Mouse (Mus musculus) liver, adult 2 months (tissue): Measurements from ENCODE around the gene Fam178b. TPM values are rescaled to one million over a fixed set of nuclear protein-coding genes. Genes with fewer than 3 reads are reported as not detected.
A peak's percentile ranks its signal among the peaks of the same experiment; 100 is the strongest.

Source experiments
- DNase-seq: peaks from one replicate; pipeline ENCODE4 v3.0.0-alpha.2; 2011; ENCODE audit warnings: low read depth, low spot score; ENCODE audit errors: extremely low read depth
- H3K27ac ChIP-seq: fragments of 200-500 bp; replicated peaks from 2 replicates; pipeline ENCODE4 v1.5.1; 2012; ENCODE audit warnings: low read depth, mild to moderate bottlenecking, control low read depth, inconsistent platforms, low read length; ENCODE audit not compliant: insufficient read depth
- H3K27me3 ChIP-seq: fragments of 200-500 bp; 2 replicates; pipeline ENCODE4 v1.6.1; 2012; ENCODE audit warnings: mild to moderate bottlenecking, moderate library complexity, low read length, inconsistent platforms; ENCODE audit not compliant: control insufficient read depth, insufficient read depth
- H3K36me3 ChIP-seq: fragments of 200-500 bp; 2 replicates; pipeline ENCODE4 v1.6.1; 2012; ENCODE audit warnings: low read length, inconsistent platforms; ENCODE audit not compliant: control insufficient read depth, insufficient read depth
- H3K4me1 ChIP-seq: fragments of 200-500 bp; 2 replicates; pipeline ENCODE4 v1.6.1; 2011; ENCODE audit warnings: low read length; ENCODE audit not compliant: control insufficient read depth, insufficient read depth
- H3K4me3 ChIP-seq: fragments of 200-500 bp; 2 replicates; pipeline ENCODE4 v1.5.1; 2011; ENCODE audit warnings: low read depth, mild to moderate bottlenecking, control low read depth, low read length, moderate library complexity; ENCODE audit not compliant: insufficient read depth
- H3K79me2 ChIP-seq: fragments of 200-500 bp; 2 replicates; pipeline ENCODE4 v1.6.1; 2012; ENCODE audit warnings: inconsistent platforms, mild to moderate bottlenecking, low read length, moderate library complexity; ENCODE audit not compliant: control insufficient read depth, insufficient read depth
- H3K9ac ChIP-seq: fragments of 200-500 bp; 2 replicates; pipeline ENCODE4 v1.6.1; 2012; ENCODE audit warnings: low read depth, mild to moderate bottlenecking, control low read depth, inconsistent platforms, low read length
- CTCF ChIP-seq: fragments of 200-500 bp; IDR thresholded peaks from 2 replicates; pipeline ENCODE4 v1.5.1; 2011; ENCODE audit warnings: low read depth, low read length, control low read depth
- POLR2A ChIP-seq: fragments of 200-500 bp; IDR thresholded peaks from 2 replicates; pipeline ENCODE4 v1.6.1; 2011; ENCODE audit warnings: low read length, control low read depth; ENCODE audit not compliant: insufficient read depth; ENCODE audit errors: extremely low read depth
- WGBS: fragments of 180-500 bp; shearing (Covaris S2); methylation state at CpG from one replicate; pipeline ENCODE4 v1.1.7; 2018; 5-methylcytosine and 5-hydroxymethylcytosine counted together
- polyA plus RNA-seq: library from polyadenylated mRNA; depleted of rRNA; stranded (reverse); fragments of >200 nt; gene quantifications from 2 replicates; pipeline ENCODE4 v1.2.3, GENCODE M21; 2012
- total RNA-seq: library from RNA; depleted of rRNA; stranded (reverse); fragments of >200 nt; gene quantifications from 2 replicates; pipeline ENCODE4 v1.2.3, GENCODE M21; 2014

Fam178b gene
- total and polyA plus RNA-seq, 2 experiments, result 0.11 to 0.18 TPM

GRCm38 (mm10) chr1:36567818-36568603 is 115.0 kb downstream of the Fam178b start:
- Histone ChIP-seq H3K79me2 (no peaks in the 10 kb centered on the region), H3K4me3 (no peak overlapping the region), H3K4me1 (peaks cover 8% of the 10 kb centered on the region; the same call in 1 of the 2 replicates), H3K27ac (0 out of 2 replicates have a peak overlapping the region, but pooled peaks have one; percentile 25), H3K9ac (no peak overlapping the region), H3K36me3 (no peaks in the 10 kb centered on the region), H3K27me3 (no peaks in the 10 kb centered on the region)
- 59% methylated on average over 21 of the region's 21 CpGs for WGBS
- TF ChIP-seq CTCF, result no peak
- TF ChIP-seq POLR2A, result no peak
- DNase-seq, result peak; percentile 19

- no peak overlapping the region for H3K9ac ChIP-seq
- no peaks in the 10 kb centered on the region for H3K27me3 ChIP-seq
- no peak overlapping the region for H3K27ac ChIP-seq
- H3K4me3 ChIP-seq, result no peak overlapping the region
- no peaks in the 10 kb centered on the region for H3K36me3 ChIP-seq
- H3K79me2 ChIP-seq, result no peaks in the 10 kb centered on the region
- peaks cover 8% of the 10 kb centered on the region; the same call in 1 of the 2 replicates for H3K4me1 ChIP-seq
- 41% methylated on average over 2 of the region's 2 CpGs for WGBS
- no peak for DNase-seq
- TF ChIP-seq CTCF (no peak), POLR2A (no peak)
These were observed 116.6 kb downstream of the Fam178b start for GRCm38 (mm10) chr1:36566425-36566824.

- H3K9ac ChIP-seq, result no peak overlapping the region
- no peak for DNase-seq
- H3K36me3 ChIP-seq, result no peaks in the 10 kb centered on the region
- 72% methylated on average over 6 of the region's 6 CpGs for WGBS
- H3K79me2 ChIP-seq, result no peaks in the 10 kb centered on the region
- H3K4me3 ChIP-seq, result no peak overlapping the region
- peaks cover 3% of the 10 kb centered on the region; the same call in 1 of the 2 replicates for H3K4me1 ChIP-seq
- H3K27ac ChIP-seq, result no peak overlapping the region
- no peaks in the 10 kb centered on the region for H3K27me3 ChIP-seq
- no peak for TF ChIP-seq CTCF
- no peak for TF ChIP-seq POLR2A
These were observed 118.9 kb downstream of the Fam178b start for GRCm38 (mm10) chr1:36564101-36564500.

GRCm38 (mm10) chr1:36563632-36564031 is 119.4 kb downstream of the Fam178b start:
- WGBS, result 71% methylated on average over 4 of the region's 4 CpGs
- no peaks in the 10 kb centered on the region for H3K27me3 ChIP-seq
- H3K4me1 ChIP-seq, result peaks cover 3% of the 10 kb centered on the region; the same call in 1 of the 2 replicates
- H3K4me3 ChIP-seq, result no peak overlapping the region
- TF ChIP-seq POLR2A (no peak), CTCF (no peak)
- H3K79me2 ChIP-seq, result no peaks in the 10 kb centered on the region
- H3K27ac ChIP-seq, result no peak overlapping the region
- no peak for DNase-seq
- no peaks in the 10 kb centered on the region for H3K36me3 ChIP-seq
- H3K9ac ChIP-seq, result no peak overlapping the region

GRCm38 (mm10) chr1:36563197-36563596 is 119.8 kb downstream of the Fam178b start:
- WGBS, result 74% methylated on average over 2 of the region's 2 CpGs
- DNase-seq, result no peak
- Histone ChIP-seq H3K79me2 (no peaks in the 10 kb centered on the region), H3K27me3 (no peaks in the 10 kb centered on the region), H3K36me3 (no peaks in the 10 kb centered on the region), H3K27ac (no peak overlapping the region), H3K4me3 (no peak overlapping the region), H3K4me1 (peaks cover 3% of the 10 kb centered on the region; the same call in 1 of the 2 replicates), H3K9ac (no peak overlapping the region)
- TF ChIP-seq POLR2A (no peak), CTCF (no peak)

GRCm38 (mm10) chr1:36562388-36562787 is 120.6 kb downstream of the Fam178b start:
- no peaks in the 10 kb centered on the region for H3K27me3 ChIP-seq
- no peak overlapping the region for H3K27ac ChIP-seq
- no peak for DNase-seq
- H3K4me3 ChIP-seq, result no peak overlapping the region
- no peaks in the 10 kb centered on the region for H3K79me2 ChIP-seq
- WGBS, result 72% methylated on average over 4 of the region's 4 CpGs
- TF ChIP-seq CTCF (no peak), POLR2A (no peak)
- no peaks in the 10 kb centered on the region for H3K36me3 ChIP-seq
- no peak overlapping the region for H3K9ac ChIP-seq
- H3K4me1 ChIP-seq, result peaks cover 3% of the 10 kb centered on the region; the same call in 1 of the 2 replicates
